Comparison of ENCODE assay signal across 13 mouse cellular contexts in genomic region chr5:100760049-100760663, GRCm38 (mm10).
"Had no signal": no experiment of that assay in that cellular context is flagged by ENCODE, and none has a peak within 500 bp of the region (broad histone marks: within the 10 kb centered on the region; RNA-seq: fewer than 3 reads in every experiment).

No protein-coding gene starts in this region.

- H3K4me2 ChIP-seq: limb, embryonic 12.5 days; liver, embryonic 13.5 days; lung, embryonic 15.5 days; midbrain, embryonic 12.5 days had no signal

- H3K9me3 ChIP-seq: liver, embryonic 13.5 days; lung, embryonic 15.5 days; midbrain, embryonic 12.5 days had no signal

- DNase-seq: kidney, postnatal 14 days; layer of hippocampus, postnatal 36 days; liver; liver, embryonic 13.5 days; liver, postnatal 0 days; lung, postnatal 14 days; right cerebral cortex, postnatal 14 days; thymus, postnatal 14 days had no signal

- ATAC-seq: liver, postnatal 0 days had no signal

- H3K9ac ChIP-seq: limb, embryonic 12.5 days; liver, embryonic 13.5 days; liver, postnatal 0 days; lung, embryonic 15.5 days; midbrain, embryonic 12.5 days had no signal

- H3K27me3 ChIP-seq: limb, embryonic 12.5 days; liver, embryonic 13.5 days; lung, embryonic 15.5 days; megakaryocyte, embryonic 14.5 days; midbrain, embryonic 12.5 days had no signal

- H3K4me1 ChIP-seq: limb, embryonic 12.5 days; liver, embryonic 13.5 days; lung, embryonic 15.5 days; midbrain, embryonic 12.5 days had no signal

- H3K4me3 ChIP-seq: limb, embryonic 12.5 days; liver, embryonic 13.5 days; lung, embryonic 15.5 days; megakaryocyte, embryonic 14.5 days; midbrain, embryonic 12.5 days had no signal

- H3K27ac ChIP-seq: limb, embryonic 12.5 days; liver, embryonic 13.5 days; lung, embryonic 15.5 days; macrophage; midbrain, embryonic 12.5 days had no signal
